Mouse (Mus musculus) brain, embryonic 18.5 days (tissue): ENCODE results near the gene Grm6.

Experiments used
- DNase-seq: peaks from one replicate; pipeline ENCODE4 v3.0.0-alpha.2; 2012; ENCODE audit warnings: low read depth, low spot score

Gene Grm6

GRCm38 (mm10) chr11:50914461-50914860, 64.0 kb downstream of the Grm6 start:
- DNase-seq, result no peak
